Mouse (Mus musculus): Measurements from ENCODE around the gene Clcn5.

DNA sequence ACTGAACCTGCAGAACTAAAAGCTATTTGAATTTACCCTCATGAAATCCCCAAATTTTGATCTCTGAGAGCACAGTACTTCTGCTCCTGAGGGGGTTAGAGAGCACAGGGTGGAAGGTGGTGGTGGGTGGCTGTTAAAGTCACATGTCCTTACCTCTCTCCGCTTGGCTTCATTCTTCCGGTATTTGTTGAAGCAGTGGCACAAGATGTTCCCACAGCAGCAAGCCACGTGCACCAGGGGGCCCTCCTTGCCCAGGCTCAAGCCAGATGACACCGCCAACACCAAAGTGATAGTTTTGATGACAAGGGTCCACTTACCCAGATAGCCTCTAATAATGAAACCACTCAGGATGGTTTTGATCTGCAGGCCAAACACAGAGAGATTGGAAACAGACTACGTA is 149.0 kb downstream of the Clcn5 start:
- TF ChIP-seq EP300 (IDR thresholded peaks at IDR 0.05; ENCODE audit: insufficient read depth, low read depth, low read length) (no peak), CTCF (IDR thresholded peaks at IDR 0.05) (no peak), POLR2A (IDR thresholded peaks at IDR 0.05; ENCODE audit: insufficient read depth, low read depth, low read length) (no peak)
